Mouse (Mus musculus) embryo, embryonic 10.5 days (tissue): ENCODE measurements around the gene Efna5.

Experiments
- DNase-seq: peaks from one replicate; pipeline ENCODE4 v3.0.0-alpha.2; 2015; ENCODE audit warnings: low spot score

The Efna5 gene

DNA sequence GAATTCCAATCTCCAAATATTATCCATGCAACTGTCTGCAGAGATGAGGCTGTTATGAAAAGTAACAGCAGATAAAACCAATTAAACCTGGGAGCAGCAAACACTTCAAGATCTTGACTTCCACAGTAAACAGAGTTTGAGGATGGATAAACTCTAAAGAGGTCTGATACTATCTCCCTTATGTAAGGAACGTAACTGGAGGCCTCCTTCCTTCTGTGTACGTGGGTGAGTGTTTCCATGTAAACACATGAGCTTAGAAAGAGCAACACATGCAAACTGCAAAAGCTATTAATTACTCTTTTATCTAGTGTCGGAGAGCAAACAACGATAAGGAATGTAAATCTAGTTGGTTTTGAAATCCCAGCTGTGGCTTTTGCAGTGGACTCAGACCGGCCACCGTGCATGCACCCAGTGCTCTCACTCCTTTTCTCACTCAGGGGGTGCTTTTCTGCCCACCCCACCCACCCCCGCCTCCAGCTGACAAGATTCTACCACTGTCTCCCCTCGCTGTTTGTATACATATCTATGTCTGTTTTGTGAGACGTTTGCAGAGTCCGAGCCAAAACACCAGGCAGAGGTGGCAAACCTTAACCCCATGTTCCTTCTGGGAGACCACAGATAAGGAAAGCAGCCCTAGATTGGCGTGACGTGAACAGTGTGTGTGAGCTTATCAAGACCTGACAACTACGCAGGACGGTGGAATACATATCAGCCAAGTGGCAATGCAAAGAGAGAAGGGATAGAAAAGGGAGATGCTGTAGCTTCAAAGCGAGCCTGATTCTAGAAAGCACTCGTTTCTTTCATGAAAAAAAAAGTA, 132.1 kb downstream of the Efna5 start:
- DNase-seq = no peak

DNA sequence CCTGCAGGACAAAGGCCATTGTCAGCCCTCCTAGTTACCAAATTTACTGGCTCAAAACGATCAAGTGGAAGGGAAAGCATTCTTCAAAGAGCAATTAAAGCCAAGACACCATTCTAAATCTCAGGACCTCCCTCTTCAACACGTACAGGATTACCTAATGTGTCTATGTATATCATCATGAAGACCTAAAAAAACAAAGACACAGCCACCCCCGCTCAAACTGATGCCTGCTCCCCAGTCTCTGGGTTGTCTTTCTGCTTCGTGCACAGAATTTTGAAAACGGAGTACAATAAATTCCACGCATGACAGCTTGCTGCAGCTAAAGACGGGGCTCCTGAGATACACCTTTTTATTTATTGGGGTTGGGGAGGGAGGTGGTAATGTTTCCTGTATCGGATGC, 133.7 kb downstream of the Efna5 start:
- DNase-seq = no peak

DNA sequence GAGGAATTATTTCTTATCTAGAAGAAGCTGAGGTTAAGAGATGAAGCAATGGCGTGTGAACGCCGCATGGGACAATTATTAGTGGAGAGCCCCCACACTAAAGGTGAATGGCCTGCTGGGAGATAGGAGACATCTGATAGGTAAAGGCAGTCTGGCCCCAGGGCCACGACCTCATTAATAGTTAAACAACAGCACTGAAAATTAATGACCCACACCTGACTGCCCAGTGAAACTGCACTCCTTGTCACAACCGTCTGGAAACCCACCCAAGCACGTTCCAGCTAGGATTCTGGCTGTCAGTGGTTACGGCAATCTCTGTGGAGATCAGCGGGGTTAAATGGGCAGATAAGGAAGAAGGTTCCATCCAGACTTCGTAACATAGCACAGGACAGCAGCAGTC, 134.3 kb downstream of the Efna5 start:
- no peak for DNase-seq

DNA sequence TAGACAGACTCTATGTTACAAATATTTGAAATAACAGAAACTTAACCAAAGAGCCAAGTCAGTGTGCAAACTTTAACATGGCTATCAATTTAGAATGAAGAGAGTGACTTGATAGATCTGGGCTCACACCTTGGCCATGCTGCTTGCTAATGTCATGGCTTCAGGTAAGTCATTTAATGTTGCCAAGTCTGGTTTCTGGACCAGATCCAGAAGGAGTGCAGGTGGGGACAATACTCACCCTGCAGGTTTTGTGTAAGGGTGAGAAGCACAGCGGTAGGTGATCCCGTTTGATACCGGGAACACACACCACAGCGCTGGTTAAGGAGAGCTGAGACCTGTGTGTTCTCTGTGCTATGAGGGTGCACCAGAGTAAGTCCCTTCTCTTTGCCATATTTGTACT, 135.8 kb downstream of the Efna5 start:
- no peak for DNase-seq

DNA sequence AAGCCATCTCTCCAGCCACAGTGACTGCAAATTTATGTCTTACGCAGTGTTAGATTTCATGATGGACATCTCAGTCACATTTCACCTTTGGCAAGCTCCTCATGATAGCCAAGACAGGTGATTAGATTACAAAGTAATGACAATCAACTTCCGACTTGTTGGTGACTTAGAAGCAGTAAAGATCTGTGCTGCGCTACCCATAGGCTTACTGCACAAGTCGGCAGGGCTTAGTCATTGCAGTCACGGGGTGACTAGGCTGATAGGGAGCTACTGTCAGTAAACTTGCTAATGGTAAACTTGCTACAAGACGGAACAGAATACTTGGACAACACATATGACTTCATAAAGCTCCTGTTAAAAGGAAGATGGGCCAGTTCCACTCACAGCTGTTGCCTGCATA, 136.9 kb downstream of the Efna5 start:
- DNase-seq = no peak

DNA sequence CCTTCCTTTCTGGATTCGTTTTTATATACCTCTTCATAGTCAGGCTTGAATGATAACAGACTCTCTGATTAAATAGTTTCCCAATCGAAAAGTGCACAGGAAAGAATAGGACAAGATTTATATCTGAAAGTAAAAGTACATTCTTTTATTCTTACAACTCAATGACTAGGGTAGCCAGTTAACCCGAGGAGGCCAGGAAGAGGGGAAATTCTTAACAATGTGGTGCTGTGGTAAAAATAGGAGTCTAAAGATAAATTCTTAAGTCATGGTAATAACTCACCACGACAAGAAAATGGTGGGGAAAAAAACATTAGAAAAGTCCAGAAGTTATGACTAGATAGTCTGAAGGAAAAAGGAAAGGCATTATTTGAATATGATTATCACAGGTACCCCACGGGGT, 139.4 kb downstream of the Efna5 start:
- no peak for DNase-seq

DNA sequence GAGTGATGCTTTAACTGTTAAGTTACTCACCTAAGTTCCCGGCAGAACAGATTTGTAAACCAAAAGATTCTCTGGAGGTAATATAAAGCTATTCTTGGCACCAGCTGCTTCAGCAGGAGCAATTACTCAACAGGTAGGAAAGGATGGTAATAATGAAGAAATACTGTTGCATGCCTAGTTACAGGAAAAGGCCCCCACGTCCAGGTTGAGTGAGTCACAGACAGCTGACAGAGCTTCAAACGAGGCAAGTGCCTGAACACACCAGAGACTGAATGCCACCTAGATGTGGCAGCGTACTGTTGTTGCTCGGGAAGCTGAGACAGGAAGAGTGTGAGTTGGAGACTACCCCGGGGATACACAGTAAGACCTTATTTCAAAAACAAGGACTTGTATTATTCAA, 140.1 kb downstream of the Efna5 start:
- DNase-seq = no peak

DNA sequence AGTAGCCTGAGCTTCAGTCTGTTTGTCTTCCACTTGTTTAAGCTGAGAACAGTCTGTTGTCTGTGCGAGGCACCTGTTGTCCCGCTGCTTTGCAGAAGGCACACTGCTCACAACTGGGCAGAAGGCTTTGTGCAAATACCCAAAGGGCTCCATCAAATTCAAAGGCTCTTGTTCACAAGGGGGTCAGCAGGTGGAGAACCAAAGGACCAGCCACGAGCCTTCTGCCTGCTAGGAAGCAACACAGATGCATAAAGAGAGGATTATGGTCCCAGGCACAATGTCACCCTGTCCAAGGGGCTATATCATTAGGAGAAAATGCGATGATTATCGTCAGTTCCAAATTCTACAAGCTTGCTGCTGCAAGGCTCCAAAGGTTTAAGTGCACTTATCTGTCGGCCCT, 141.1 kb downstream of the Efna5 start:
- no peak for DNase-seq

DNA sequence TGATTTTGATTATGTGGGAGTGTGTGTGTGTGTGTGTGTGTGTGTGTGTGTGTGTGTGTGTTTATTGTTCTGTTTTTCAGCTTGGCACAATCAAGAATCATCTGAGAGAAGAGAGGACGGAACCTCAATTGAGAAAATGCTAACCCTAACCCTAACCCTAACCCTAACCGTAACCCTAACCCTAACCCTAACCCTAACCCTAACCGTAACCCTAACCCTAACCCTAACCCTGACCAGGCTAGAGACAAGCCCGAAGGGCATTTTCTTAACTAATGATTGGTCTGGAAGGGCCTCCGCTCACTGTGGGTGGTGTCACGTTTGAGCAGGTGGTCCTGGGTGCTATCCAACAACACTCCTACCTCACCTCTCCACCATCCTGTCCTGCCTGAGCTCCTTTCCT, 143.7 kb downstream of the Efna5 start:
- DNase-seq = no peak

DNA sequence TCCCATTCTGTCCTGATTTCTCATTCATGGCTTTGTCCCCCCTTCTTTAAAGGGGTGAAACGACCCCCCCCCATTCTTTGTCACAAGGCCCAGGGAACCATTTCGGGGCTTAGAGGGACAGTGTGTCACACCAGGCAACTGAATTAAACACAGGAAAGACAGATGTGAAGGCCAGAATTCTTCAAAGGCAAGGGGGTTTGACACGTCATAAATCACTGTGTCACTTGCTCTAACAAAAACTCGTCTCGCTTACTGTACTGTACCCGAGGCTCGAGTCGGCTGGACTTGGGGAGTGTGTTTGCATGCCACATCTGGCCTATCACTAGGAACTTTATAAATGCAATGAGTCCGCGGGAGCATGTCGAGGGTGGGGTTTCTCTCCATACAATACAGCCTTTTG, 145.2 kb downstream of the Efna5 start:
- peak; percentile 68 for DNase-seq

DNA sequence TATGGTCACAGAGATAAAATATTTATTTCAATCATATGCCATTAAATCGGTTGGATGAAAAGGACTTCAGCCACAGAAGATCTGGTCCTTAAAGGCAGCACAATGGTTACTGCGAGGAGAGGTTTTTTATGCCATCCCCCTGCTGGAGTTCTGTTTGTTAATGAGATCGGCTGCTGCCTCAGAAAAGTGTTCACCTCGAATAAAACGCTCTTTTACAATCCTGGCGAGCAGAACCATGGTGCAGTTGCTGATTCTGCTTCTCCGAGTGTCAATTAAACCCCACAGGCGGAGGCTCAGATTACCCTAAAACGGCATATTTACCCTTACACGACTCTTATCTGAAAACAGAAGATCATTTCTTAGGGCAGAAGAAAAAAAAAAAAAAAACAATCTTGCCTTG, 146.2 kb downstream of the Efna5 start:
- peak; percentile 54 for DNase-seq

DNA sequence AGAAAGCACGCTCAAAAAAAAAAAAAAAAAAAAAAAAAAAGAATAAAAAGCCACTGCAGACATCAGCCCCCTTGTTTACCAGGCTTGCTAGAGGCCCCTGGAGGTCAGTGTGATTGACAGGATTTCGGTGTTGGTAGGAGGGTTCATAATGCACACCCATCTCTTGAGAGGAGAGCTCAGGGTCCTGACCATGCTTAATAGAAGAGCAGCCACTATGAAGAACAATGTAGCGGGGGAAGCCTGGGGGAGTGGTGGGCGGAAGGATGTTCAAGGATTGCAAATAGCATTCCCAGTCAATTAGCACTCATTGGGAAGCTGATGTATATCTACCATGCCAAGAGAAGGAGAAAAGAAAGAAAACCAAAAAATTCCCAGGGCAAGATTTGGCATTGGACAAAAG, 147.1 kb downstream of the Efna5 start:
- DNase-seq = no peak

DNA sequence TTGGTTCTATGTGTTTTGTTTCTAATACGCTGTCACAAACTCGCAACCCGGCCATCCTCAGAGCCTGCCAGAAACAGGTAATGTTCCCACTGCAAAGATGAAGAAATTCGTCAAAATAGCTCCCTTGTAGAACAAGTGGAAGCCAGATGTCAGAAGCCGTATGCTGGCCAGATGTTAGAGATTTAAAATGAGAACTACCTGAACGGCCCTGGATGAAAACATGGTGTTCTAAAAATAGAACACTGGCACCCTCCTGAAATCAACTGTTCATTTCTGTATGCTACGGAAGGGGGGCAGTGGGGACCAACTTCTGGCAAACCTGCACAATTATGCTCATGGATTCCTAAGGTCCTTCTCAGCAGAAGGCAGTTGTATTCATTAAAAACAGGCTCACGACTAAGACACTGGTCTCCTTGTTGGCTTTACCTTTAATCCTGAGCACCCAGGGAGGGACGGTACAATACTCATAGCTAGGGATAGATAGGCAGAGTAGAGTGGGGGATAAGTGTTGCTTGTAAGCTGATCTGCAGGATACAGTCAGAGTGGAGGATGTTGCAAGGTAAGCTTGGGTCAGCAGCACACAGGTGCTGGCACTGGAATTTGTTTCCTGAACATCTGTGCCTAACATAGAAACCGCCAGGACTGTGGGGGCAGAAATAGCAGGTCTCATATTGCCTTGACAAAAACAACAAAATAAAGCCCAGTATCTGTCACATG, 151.2 kb downstream of the Efna5 start:
- no peak for DNase-seq

DNA sequence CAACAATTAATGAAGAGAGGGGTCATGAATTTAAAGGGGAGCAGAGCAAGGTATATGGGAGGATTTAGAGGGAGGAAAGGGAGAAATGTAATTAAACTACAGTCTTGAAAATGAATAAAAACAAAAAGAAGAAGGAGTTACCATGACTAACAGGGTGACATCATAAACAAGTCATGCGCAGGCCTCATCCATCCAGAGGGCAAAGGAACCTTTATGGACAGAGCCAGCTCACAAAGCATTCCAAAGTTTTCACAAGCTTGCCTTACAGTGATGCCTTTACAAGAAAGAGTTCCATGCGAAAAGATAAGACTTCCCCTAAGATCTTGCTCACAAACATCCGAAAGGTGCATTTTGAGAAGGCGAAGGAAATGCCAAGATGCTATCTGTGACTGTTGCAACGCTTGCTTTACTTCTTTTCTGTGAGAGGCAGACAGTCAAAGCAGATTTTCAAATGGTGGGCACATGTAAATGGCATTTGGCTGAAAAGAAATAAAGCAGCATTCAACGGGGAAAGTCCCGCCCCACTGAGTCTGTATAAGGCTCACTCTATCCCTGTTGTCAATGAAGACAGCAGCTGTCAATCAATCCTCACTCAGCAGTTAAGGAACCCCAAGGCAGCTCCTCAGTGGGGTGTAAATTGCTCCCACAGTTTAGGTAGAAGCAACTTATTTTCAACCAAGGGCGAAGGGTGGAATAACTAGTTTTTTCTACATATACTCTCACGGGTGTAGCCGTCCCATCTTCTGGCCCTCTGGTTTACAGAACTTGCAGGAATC, 152.8 kb downstream of the Efna5 start:
- no peak for DNase-seq

DNA sequence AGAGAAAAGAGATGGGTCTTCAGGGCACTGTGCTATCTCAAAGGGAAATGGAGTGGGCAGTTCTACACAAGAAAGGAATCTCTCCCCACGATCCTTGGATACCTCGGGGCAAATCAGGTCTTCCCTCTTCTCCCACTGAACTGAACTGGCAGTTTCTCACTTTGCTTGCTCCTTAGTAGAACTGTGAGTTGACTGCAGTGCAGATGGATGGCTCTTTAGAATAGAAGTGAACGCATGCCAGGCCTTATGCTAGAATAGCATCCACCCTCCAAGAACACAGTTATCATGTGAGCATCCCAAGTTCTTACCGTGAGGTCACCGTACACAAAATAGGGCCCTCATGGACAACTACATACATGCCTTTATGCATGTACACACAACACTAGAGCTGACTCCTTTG, 155.0 kb downstream of the Efna5 start:
- no peak for DNase-seq

DNA sequence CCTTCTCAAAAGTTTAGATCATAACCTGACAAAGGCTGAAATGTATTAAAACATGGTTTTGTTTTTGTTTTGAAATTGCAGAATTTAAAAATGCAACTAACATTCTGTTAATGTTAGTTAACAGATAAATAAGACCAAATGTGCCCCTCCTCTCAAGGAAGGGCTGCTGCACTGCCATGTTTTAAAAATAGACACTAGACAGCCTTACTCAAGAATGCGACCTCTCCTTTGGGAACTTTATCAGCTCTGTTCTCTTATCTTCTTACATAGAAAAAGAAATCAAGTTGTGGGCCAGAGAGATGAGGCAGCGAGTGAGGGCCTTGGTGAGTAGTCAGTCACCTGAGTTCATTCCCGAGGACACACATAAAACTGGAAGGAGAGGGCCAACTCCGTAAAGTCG, 158.2 kb downstream of the Efna5 start:
- no peak for DNase-seq

DNA sequence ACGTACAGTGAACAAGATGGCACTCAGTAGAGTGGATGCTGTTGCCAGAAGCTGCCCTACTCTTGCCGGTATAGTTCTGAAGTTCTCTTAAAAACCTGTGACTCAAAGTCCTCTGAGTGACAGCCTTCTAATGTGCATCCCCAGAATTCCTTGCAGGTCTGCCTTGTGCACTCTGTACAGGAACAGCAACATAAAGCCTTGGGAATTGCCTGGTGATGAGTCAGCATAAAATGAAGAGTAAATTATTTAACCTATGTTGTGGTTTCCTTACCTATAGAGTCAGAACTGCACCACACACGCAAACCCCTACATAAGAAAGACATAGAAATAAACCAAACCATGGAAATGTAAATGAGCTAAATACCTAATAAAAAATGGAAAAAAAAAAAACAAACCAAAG, 159.5 kb downstream of the Efna5 start:
- no peak for DNase-seq

DNA sequence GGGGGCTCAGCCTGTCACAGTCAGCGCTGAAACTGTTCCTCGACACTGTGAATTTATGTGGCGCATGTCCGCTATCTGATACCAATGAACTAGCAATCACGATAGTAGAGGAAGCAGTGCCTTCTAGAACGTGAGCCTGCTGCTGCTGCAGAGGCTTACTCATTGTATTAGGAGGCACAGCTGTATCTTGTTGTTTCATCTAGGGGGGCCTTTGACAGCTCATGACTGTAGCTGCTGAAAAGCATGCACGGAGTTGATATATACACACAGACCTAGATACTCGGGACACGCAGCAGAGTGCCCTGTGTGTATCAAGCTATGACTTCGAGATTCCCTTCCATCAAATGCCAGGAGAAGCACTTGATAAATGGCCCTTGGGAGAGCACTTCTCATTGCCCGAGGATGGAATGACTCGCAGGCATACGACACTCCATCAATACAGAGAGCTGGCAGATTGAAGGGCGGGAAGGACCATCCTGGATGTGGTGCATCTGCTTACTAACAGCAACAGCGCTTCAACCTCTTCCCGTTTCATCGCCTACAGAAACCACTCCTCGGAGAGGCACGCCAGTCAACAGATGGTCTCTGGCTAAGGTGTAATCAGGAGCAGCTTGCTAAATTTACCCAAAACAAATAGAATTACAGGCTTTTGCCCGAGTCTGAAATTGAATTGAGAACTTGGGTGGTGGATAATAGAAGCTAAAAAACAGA, 160.2 kb downstream of the Efna5 start:
- DNase-seq = no peak

DNA sequence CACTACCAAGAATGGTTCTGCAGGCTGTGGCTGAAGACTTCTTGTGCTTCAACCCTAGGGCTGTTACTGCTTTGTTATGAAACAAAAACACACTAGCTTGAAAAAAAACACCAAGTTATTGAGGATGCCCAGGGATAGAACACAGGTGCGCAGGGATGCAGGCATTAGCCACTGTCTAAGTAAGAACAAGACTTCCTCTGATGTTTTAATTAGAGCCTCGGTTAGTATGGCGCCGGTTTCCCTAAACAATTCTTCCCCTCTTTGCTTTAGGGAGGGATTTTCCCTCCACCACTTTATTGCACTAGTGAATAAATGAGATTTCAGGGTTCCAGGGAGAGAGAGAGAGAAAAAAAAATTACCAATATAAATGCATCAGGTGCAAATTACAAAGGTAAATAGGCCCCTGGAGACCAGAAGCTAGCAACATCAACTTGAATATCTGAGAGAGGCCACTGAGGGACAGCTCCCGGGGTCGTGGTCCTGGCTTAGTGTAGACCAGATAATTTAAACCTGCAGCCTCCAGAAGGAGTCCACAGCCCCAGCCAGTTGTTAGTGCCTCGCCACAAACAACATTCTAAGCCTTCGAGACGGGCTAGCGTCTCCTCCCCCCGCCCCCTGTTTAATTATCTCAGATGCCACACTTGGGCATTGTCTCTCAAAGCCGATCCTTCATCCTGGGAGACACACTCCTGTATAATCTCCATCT, 163.5 kb downstream of the Efna5 start:
- no peak for DNase-seq

DNA sequence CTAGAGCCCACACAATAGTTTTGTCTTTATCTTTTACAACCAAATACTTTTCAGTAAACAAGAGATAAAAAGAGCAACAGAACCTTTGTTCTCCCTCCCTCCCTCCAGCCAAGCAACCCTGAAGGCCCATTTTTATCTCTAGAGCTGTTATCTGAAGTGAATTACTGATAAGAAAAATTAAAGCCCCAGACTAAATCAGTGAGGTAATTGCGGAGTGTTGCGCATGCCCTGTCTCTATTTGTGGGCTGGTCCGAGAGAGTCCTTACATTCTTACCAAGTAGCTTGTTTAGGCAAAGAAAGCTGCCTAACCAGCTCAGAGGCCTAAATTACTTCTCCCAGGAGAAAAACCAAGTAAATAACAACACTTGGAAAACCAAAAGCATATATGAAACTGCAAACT, 167.7 kb downstream of the Efna5 start:
- DNase-seq = no peak

DNA sequence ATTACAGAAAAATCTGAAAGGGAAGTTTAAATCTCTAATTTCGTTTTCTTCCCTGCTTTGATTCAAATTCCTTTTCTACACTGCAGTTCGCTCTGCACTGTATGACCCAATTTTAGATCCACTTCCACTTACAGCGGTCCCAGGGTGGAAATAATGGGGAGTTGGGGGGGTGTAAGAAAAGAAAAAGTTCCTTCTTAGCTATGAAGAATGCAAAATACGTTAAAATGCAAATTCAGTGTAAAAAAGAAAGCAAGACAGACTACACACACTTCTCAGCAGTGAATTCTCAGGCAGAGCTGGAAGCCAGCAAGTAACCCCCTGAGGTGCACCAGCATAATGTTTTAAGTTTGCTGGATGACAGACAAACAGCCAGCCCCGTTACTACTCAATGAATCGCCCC, 174.7 kb downstream of the Efna5 start:
- DNase-seq = no peak
